Mouse (Mus musculus) megakaryocyte, embryonic 14.5 days (primary cell): ENCODE data around the gene Lgals12. TPM values are rescaled to one million over a fixed set of nuclear protein-coding genes. Genes with fewer than 3 reads are reported as not detected.

Experiments used
- H3K27me3 ChIP-seq: replicated peaks from 2 replicates; pipeline ENCODE3; 2012; ENCODE audit warnings: inconsistent platforms
- H3K36me3 ChIP-seq: replicated peaks from 2 replicates; pipeline ENCODE3; 2012; ENCODE audit warnings: low read length, inconsistent platforms, mixed read lengths
- H3K4me1 ChIP-seq: 2 replicates; pipeline ENCODE4 v1.6.1; 2012; ENCODE audit warnings: inconsistent platforms
- H3K4me3 ChIP-seq: replicated peaks from 2 replicates; pipeline ENCODE3; 2012; ENCODE audit warnings: moderate library complexity, mild to moderate bottlenecking, inconsistent platforms
- H3K9me3 ChIP-seq: 2 replicates; pipeline ENCODE4 v1.6.1; 2012; ENCODE audit warnings: inconsistent platforms
- FLI1 ChIP-seq: IDR thresholded peaks from 2 replicates; pipeline ENCODE4 v1.6.1; 2012; ENCODE audit warnings: low read length, inconsistent platforms, mixed read lengths
- GATA1 ChIP-seq: IDR thresholded peaks from 3 replicates; pipeline ENCODE4 v1.6.1; 2012; ENCODE audit warnings: mixed read lengths, low read length, inconsistent platforms, borderline replicate concordance
- polyA plus RNA-seq: library from polyadenylated mRNA; stranded (reverse); fragments of >175 nt; gene quantifications from 2 replicates; pipeline ENCODE4 v1.2.3, GENCODE M21; 2012; ENCODE audit warnings: low replicate concordance; ENCODE audit not compliant: insufficient read depth

Lgals12 gene
- polyA plus RNA-seq, 1 experiment, result not detected

DNA sequence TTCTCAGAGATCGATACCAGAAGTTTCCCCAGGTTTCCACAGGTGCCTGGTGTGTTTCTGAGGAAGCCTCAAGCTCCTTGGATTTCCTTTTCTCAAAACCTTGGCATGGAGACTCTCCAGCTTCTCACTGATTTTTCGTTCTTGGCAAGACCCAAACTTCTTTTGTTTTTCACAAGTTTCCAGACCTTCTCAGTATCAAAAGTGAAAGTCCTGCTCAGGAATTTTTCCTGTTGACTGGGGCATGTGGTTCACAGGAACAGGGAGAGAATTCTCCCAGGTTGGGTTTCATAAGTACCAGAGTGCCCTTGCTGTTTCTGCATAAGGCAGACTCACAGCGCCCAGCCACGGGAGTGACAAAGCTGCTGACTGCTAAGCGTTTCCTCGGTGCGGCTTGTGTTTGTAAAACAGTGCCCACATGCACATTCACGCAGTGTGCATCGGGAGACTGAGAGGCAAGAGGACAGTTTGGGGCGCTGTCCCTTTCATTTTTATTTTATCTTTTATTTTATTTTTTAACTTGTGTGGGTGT lies 44.3 kb downstream of the Lgals12 start:
- H3K4me1 ChIP-seq, result peaks cover 62% of the 10 kb centered on the region
- H3K27me3 ChIP-seq, result no peaks in the 10 kb centered on the region
- peaks cover 76% of the 10 kb centered on the region for H3K36me3 ChIP-seq
- H3K4me3 ChIP-seq, result no peak overlapping the region
- no peak for TF ChIP-seq FLI1
- TF ChIP-seq GATA1, result no peak
- no peaks in the 10 kb centered on the region for H3K9me3 ChIP-seq

DNA sequence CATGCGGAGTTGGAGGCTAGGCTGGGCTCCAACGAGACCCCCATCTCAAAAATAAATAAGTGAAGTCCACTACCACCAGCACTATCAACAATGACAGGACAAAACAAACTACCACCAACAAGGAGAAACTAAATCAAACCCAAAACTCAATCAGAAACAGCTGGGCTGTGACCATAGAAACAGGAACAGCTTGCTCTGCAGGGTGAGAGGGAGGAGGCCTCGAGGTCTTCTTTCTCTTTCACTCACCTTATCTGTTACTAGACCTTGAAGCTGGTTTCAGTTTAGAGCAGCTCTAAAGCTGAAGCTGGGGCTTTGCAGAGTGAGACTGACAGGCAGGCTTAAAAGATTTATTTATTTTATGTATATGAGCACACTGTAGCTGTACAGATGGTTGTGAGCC lies 45.5 kb downstream of the Lgals12 start:
- H3K4me1 ChIP-seq, result peaks cover 65% of the 10 kb centered on the region
- TF ChIP-seq GATA1, result no peak
- TF ChIP-seq FLI1, result no peak
- no peaks in the 10 kb centered on the region for H3K9me3 ChIP-seq
- no peak overlapping the region for H3K4me3 ChIP-seq
- peaks cover 70% of the 10 kb centered on the region for H3K36me3 ChIP-seq
- H3K27me3 ChIP-seq, result no peaks in the 10 kb centered on the region

DNA sequence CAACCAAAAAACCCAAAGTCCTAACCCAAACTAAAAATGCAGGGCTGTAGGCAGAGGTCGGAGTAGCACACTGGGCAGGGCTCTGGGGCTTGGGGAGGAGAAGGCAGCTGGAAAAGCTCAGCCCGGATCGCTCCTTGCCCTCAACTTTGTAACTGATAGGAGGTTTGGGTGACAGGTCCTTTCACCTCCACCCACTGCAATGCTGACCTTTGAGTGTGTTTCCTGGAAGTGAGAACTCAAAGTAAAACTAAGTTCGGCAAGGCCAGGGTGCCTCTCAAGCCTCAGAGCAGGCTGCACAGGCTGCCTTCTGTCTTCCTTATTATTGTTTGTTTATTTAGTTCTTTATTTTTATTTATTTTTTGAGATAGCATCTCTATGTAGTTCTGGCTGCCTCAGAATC lies 47.0 kb downstream of the Lgals12 start:
- Histone ChIP-seq H3K9me3 (no peaks in the 10 kb centered on the region), H3K27me3 (no peaks in the 10 kb centered on the region), H3K4me1 (peaks cover 62% of the 10 kb centered on the region), H3K4me3 (no peak overlapping the region), H3K36me3 (peaks cover 57% of the 10 kb centered on the region)
- TF ChIP-seq GATA1, result no peak
- no peak for TF ChIP-seq FLI1

DNA sequence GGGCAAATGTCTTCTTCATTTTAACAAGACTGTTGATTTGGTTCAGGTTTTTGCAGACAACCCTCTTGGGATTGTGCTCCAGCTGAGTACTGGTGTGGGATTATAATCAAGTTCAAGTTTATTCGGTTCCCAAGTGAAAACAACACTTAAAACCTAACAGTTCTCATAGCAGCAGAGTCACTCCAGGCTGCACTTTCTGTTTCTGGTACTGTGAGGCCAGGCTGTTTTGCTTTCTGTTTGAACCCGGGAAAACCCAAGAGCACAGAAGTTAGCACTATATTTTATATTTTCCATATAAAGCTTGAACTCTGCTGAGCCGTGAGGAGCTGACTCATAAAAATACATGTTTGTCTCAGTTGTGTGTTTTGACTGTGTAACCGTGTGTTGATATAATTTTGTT lies 48.3 kb downstream of the Lgals12 start:
- peaks cover 71% of the 10 kb centered on the region for H3K4me1 ChIP-seq
- H3K9me3 ChIP-seq, result no peaks in the 10 kb centered on the region
- H3K36me3 ChIP-seq, result peaks cover 44% of the 10 kb centered on the region
- H3K4me3 ChIP-seq, result peak overlapping the region; percentile 98
- no peaks in the 10 kb centered on the region for H3K27me3 ChIP-seq
- TF ChIP-seq FLI1 (no peak), GATA1 (no peak)

DNA sequence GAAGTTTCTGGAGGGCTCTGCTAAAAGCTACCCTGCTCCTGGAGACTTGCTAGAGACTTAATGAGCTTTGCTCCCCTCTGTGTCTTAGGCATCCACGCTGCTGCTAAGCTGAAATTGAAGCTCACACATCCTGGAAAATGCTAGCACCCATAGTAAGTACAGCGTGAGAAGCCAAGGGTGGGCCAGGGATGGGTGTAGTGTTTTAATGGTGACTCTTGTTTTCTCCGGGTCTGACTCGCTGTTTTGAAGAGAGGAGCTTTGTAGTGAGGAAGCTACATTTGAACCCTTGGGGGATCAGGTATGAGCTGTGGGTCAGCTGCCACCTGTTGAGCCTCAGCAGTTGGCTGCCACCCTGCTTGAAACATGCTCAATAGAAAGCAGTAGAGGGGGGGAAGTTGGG lies 49.1 kb downstream of the Lgals12 start:
- Histone ChIP-seq H3K4me3 (peak overlapping the region; percentile 98), H3K36me3 (peaks cover 37% of the 10 kb centered on the region), H3K9me3 (no peaks in the 10 kb centered on the region), H3K4me1 (peaks cover 71% of the 10 kb centered on the region), H3K27me3 (no peaks in the 10 kb centered on the region)
- TF ChIP-seq GATA1 (no peak), FLI1 (no peak)

DNA sequence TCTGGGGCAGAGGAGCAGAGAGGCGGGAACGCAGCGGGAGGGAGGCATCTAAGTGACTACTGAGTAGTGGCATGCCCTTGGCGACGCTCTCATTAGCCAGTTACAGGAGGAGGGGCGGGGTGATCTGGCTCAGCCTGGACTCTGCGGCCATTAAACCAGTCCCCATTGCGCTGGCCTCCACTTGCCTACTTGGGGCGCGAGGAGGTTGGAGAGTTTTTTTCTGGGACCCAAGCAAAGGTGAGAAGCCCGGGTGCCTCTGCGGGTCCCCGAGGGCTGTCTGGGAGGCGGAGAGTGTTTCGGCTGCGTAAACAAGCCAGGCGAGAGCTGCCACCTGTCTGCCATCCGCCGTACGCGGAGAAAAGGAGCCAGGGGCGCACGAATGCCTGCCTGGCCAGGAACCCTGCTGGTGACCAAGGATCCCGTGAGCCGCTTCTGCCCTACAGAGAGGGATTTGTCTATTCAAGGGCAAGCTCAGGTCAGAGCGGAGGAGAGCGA lies 49.6 kb downstream of the Lgals12 start, which contains the start of gene Pla2g16:
TSS of gene Pla2g16 (plus strand) at position 132 of the 495 bp plus-strand sequence.
- Histone ChIP-seq H3K4me3 (peak within 1 kb of the TSS; percentile 98), H3K27me3 (no peaks in the 10 kb centered on the region), H3K9me3 (no peaks in the 10 kb centered on the region), H3K36me3 (peaks cover 32% of the 10 kb centered on the region), H3K4me1 (peaks cover 71% of the 10 kb centered on the region)
- TF ChIP-seq GATA1, result no peak
- no peak for TF ChIP-seq FLI1

DNA sequence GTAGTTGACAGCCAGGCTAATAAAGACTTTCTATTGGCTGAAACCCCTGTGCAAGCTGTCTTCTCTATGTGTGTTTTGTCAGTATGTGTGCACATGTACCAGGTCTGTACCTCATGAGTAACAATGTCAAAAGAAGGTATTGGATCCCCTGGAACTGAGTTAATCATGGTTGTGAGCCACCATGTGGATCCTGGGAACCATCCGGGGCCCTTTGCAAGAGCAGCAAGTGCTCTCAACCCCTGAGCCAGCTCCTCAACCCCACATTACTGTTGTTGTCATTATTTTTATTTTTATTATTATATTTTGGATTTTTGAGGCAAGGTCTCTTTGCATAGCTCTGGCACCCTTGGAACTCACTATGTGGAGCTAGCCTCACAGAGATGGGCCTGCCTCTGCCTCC lies 50.4 kb downstream of the Lgals12 start:
- no peaks in the 10 kb centered on the region for H3K27me3 ChIP-seq
- H3K9me3 ChIP-seq, result no peaks in the 10 kb centered on the region
- H3K4me3 ChIP-seq, result peak overlapping the region; percentile 98
- TF ChIP-seq GATA1, result no peak
- TF ChIP-seq FLI1, result no peak
- peaks cover 71% of the 10 kb centered on the region for H3K4me1 ChIP-seq
- H3K36me3 ChIP-seq, result peaks cover 25% of the 10 kb centered on the region

DNA sequence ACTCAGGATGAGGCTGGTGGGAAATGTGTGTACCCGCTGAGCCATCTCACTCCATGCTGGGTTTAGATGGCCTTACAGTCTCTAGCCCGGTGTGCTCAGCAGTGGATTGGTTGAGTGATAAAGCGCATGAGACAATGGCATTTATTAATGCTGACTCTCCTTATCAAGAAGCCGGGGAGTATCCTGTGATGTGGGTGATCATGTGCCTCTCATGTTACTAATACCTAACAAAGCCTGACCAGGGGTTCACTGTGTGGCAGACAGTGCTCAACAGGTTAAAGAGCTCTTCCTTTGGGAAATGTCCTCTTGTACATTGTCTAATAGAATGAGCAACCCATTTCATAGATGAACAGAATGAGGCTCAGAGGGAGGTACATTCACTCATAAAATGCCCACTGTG lies 52.1 kb downstream of the Lgals12 start:
- Histone ChIP-seq H3K4me1 (peaks cover 65% of the 10 kb centered on the region), H3K9me3 (no peaks in the 10 kb centered on the region)
- TF ChIP-seq FLI1 (no peak), GATA1 (no peak)

DNA sequence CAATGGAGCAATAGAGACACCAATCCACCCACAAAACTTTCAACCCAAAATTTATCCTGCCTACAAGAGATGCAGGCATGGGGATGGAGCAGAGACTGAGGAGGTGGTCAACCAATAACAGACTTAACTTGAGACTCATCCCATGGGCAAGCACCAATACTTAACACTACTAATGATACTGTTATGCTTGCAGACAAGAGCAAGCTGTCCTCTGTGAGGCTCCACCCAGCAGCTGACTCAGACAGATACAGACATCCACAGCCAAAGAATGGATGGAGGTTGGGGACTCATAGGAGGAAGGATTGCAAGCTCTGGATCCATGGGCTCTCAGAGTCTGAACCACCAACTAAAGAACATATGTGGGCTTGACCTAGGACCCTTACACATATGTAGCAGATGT lies 53.6 kb downstream of the Lgals12 start:
- Histone ChIP-seq H3K9me3 (no peaks in the 10 kb centered on the region), H3K36me3 (no peaks in the 10 kb centered on the region), H3K4me1 (peaks cover 54% of the 10 kb centered on the region), H3K4me3 (no peak overlapping the region), H3K27me3 (no peaks in the 10 kb centered on the region)
- TF ChIP-seq GATA1 (no peak), FLI1 (no peak)

More for the DNA sequence above, 52.1 kb downstream of the Lgals12 start:
- H3K36me3 ChIP-seq, result peaks cover 11% of the 10 kb centered on the region
- H3K4me3 ChIP-seq, result no peak overlapping the region
- H3K27me3 ChIP-seq, result no peaks in the 10 kb centered on the region

DNA sequence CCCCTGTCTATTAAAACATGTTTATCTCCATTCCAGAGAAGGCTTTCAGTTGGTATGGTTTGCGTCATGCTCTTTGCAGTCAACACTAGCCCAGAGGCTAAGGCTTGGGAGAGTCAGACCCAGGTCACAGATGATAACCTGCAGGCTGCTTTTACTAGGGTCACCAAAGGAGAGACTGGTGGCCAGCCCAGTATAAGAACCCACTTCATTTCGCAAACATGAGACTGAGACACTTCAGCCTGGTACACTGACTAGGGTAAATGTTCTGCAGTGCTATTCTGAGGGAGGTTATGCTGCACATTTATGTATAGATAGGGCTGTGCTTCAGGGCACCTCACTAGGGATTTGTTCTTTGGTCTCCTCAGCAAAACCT lies 54.7 kb downstream of the Lgals12 start:
- peak overlapping the region; percentile 16 for H3K4me3 ChIP-seq
- H3K36me3 ChIP-seq, result no peaks in the 10 kb centered on the region
- no peaks in the 10 kb centered on the region for H3K27me3 ChIP-seq
- peaks cover 59% of the 10 kb centered on the region for H3K4me1 ChIP-seq
- TF ChIP-seq FLI1, result no peak
- TF ChIP-seq GATA1, result no peak
- no peaks in the 10 kb centered on the region for H3K9me3 ChIP-seq

DNA sequence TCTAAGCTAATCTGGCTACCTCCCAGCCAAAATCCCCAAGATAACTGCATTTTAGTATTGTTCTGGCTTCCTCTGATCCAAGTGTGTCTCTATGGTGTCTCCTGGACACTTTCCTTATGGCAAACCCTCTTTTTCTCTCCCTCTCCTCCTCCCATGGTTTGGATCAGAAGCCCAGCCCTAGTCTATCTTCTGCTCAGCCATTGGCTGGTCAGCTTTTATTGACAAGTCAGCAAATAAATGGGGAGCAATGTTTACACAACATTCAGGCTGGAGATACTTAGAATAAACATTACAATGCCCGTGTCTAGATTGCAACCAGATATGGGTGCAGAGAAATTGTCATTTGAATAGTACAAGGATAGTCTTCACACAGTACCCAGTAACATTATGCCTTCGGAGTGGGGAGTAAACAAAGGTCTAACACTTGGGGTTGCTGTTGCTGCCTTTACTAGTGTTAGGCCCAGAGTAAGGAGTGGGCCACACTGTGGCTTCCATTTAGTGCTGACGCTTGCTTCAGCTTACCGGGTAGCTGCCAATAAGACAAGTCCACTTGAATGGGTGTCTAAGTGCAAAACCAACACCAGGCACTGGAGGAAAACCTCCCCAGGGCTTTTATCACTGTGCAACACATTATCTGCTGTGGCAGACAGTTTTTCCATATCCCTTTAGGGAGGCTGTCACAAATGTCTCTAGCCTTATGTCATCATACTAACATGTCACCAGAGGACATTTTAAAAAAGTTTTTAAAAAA lies 55.3 kb downstream of the Lgals12 start:
- no peak for TF ChIP-seq FLI1
- TF ChIP-seq GATA1, result no peak; the same call in 2 of the 3 replicates
- H3K4me3 ChIP-seq, result peak overlapping the region; percentile 47
- no peaks in the 10 kb centered on the region for H3K36me3 ChIP-seq
- peaks cover 54% of the 10 kb centered on the region for H3K4me1 ChIP-seq
- no peaks in the 10 kb centered on the region for H3K9me3 ChIP-seq
- H3K27me3 ChIP-seq, result no peaks in the 10 kb centered on the region
